Mouse (Mus musculus) frontal cortex, adult (tissue): ENCODE measurements around the gene Kdelc2.

ENCODE experiments used
- ATAC-seq: cut with Nextera tagmentation; 2 replicates; pipeline ENCODE4 v1.9.2; 2017; ENCODE audit warnings: mild to moderate bottlenecking, moderate library complexity, mixed read lengths; ENCODE audit not compliant: low TSS enrichment

Kdelc2 gene

GRCm38 (mm10) chr9:53384873-53385272 is 1.0 kb downstream of the Kdelc2 start:
- ATAC-seq = peak; percentile 32; the same call in 1 of the 2 replicates

GRCm38 (mm10) chr9:53387431-53387830 is 3.6 kb downstream of the Kdelc2 start:
- ATAC-seq = no peak

- no peak for ATAC-seq
Observed at GRCm38 (mm10) chr9:53389109-53389508, 5.3 kb downstream of the Kdelc2 start.

GRCm38 (mm10) chr9:53390136-53390535 is 6.3 kb downstream of the Kdelc2 start:
- no peak for ATAC-seq

GRCm38 (mm10) chr9:53397685-53398387 is 14.0 kb downstream of the Kdelc2 start:
- peak; percentile 55; the same call in 1 of the 2 replicates for ATAC-seq

GRCm38 (mm10) chr9:53398388-53398700 is 14.5 kb downstream of the Kdelc2 start:
- peak; percentile 58 for ATAC-seq

DNA sequence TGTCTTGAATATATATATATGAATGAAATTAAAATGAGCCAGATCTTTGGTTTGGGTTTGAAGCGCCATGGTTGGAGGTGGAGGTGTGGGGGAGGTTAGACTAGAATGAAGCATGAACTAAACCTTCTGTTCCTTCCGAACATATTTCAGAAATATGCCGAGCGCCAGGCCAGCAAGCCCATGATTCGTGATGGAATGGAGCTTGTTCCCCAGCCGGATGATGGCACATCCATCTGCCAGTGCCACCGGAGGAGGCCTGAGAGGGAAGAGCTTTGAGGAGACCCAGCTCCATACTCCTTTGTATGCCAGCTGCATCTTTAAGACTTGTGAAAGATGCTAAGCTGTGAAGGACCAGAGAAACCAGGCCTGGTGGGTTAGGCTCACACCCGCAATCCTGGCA is 15.7 kb downstream of the Kdelc2 start:
- ATAC-seq = peak; percentile 51; the same call in 1 of the 2 replicates

DNA sequence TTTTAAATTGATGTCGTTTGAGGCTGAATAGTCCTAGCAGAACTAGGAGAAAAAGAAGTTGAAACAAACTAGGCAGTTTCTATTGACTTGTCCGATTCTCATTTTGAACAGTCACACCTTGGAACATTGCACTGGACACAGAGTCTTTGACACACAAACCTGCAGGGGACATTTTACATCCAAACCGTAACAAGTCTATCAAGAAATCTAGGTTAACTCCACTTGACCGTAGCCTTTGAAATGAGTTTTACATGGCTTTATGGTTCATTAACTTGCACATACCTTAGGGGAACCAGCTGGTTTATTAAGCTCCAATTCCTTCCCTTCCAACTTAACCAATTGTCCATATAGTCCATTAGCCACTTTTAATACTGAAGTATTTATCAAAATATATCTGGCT is 16.9 kb downstream of the Kdelc2 start:
- ATAC-seq = no peak

DNA sequence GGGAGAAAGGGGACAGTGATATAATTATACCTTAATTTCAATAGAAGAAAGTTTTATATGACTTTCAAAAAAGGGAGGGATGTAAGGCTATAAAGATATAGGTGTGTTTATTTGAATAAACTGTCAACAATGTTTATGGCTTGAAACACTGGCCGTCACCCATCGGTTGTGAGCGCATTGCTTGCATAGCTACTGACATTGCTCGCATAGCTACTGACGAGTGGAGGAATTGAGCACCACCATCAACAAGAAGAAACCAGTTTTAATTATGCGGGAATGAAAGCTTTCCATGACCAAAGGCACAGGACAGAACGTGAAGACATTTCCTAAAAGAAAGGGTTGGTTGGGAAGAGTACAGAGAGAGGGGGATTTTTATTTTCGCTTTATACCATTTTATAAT is 17.3 kb downstream of the Kdelc2 start:
- ATAC-seq = no peak

- ATAC-seq = no peak
Observed at GRCm38 (mm10) chr9:53402291-53402711, 18.5 kb downstream of the Kdelc2 start, which contains the start of gene 4930550C14Rik. 4930550C14Rik (plus strand) TSS chr9:53402325.

DNA sequence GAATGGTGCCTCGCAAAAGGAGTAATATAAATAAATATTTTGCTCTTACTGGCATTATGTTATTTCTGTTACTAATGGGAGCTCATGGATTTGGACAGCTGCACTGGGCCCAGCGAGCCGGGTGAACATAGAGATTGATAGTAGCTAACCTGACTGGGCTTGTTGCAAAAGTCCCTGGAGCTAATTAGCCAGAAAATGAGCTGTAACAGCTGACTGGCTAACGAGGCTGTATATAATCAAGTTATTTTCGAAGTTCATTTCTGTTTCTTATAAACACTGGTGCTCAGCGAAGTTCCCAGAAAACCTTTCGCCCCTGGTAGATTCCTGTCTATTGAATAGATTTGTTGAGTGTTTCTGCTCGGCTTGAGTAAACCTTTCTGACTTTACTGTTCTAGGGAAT is 19.2 kb downstream of the Kdelc2 start:
- no peak for ATAC-seq

- ATAC-seq = no peak
Observed at GRCm38 (mm10) chr9:53404050-53404752, 20.4 kb downstream of the Kdelc2 start.

GRCm38 (mm10) chr9:53404753-53405722 is 21.2 kb downstream of the Kdelc2 start:
- peak; percentile 97 for ATAC-seq

GRCm38 (mm10) chr9:53408548-53408947 is 24.7 kb downstream of the Kdelc2 start:
- no peak for ATAC-seq

DNA sequence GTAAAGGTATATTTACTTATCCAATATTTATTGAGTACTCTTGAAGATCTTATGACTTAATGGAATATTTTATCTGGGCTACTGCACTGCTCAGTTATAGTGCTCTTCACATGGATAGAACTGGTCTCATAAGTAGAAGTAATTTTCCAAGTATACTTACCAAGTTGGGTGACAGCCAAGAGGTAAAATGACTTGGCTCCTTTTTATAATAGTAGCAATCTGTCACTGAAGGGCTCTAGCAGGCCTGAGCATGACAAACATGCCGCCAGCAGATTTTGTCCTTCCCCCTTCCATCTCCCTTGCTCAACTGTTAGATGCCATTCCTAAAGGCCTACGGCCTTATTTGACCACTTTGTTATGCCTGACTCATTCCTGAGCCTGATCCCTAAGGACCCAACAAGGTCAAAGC is 25.1 kb downstream of the Kdelc2 start:
- ATAC-seq = no peak

- no peak for ATAC-seq
Observed at GRCm38 (mm10) chr9:53409427-53409826, 25.6 kb downstream of the Kdelc2 start.

- ATAC-seq = peak; percentile 52; the same call in 1 of the 2 replicates
Observed at GRCm38 (mm10) chr9:53422133-53422896, 38.5 kb downstream of the Kdelc2 start.

- ATAC-seq = no peak
Observed at GRCm38 (mm10) chr9:53426726-53427125, 42.9 kb downstream of the Kdelc2 start.

DNA sequence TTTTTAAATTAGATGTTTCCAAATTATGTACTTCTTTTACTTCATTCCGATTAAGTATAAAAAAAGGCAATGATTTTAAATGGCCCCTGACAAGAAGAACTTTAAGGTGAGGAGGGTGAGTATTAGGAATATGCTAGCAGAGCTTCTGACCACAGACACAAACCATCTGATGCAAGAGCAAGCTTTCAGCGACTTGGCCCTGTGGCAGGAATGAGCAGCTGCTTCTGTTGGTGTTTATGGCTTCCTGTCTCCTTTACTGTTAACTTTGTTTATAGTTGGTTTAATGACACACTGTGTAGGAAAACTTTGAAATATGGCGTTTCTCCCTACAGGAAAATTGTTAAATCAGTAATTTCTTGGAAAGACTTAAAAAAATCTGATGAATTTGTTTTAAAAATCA is 43.8 kb downstream of the Kdelc2 start:
- no peak for ATAC-seq

GRCm38 (mm10) chr9:53435830-53436570 is 52.2 kb downstream of the Kdelc2 start:
- ATAC-seq = no peak

- ATAC-seq = no peak
Observed at GRCm38 (mm10) chr9:53450609-53451008, 66.8 kb downstream of the Kdelc2 start.
